Mouse (Mus musculus) liver, embryonic 14.5 days (tissue): Measurements from ENCODE around the gene Emp2. TPM values are rescaled to one million over a fixed set of nuclear protein-coding genes. Genes with fewer than 3 reads are reported as not detected.

ENCODE experiments used
- ATAC-seq: fragments of 200-750 bp; cut with Nextera tagmentation; 2 replicates; pipeline ENCODE4 v1.8.0; 2017; ENCODE audit warnings: moderate number of reproducible peaks, mild to moderate bottlenecking, moderate library complexity; ENCODE audit not compliant: insufficient read depth
- DNase-seq, 3 experiments: peaks; one replicate each; pipeline ENCODE4 v3.0.0-alpha.2; 2012 to 2013; ENCODE audit warnings: low read depth in 3 of 3, low spot score in 3 of 3
- H3K27ac ChIP-seq: fragments of 300-500 bp; sonication (generic); 2 replicates; pipeline ENCODE4 v1.5.1; 2014; ENCODE audit warnings: moderate library complexity, mild to moderate bottlenecking, control low read depth, inconsistent platforms
- H3K27me3 ChIP-seq: fragments of 300-500 bp; sonication (generic); 2 replicates; pipeline ENCODE4 v1.6.1; 2014; ENCODE audit warnings: mild to moderate bottlenecking, low read length, moderate library complexity; ENCODE audit not compliant: control insufficient read depth, insufficient read depth
- H3K36me3 ChIP-seq: fragments of 300-500 bp; sonication (generic); replicated peaks from 2 replicates; pipeline ENCODE4 v1.6.1; 2014; ENCODE audit warnings: low read depth; ENCODE audit not compliant: control insufficient read depth, insufficient read depth
- H3K4me1 ChIP-seq, 2 experiments: fragments of 200-500 bp in 1 of 2; fragments of 300-500 bp in 1 of 2; sonication (generic) in 1 of 2; replicated peaks; 2 replicates each; pipeline ENCODE4 v1.6.1; 2012 to 2014; ENCODE audit warnings: antibody characterized with exemption in 1 of 2, inconsistent platforms in 1 of 2, low read length in 1 of 2; ENCODE audit not compliant: control insufficient read depth in 2 of 2, insufficient read depth in 2 of 2
- H3K4me2 ChIP-seq: fragments of 300-500 bp; sonication (generic); 2 replicates; pipeline ENCODE4 v1.6.1; 2014; ENCODE audit warnings: low read depth, mild to moderate bottlenecking, control low read depth, moderate library complexity
- H3K4me3 ChIP-seq, 2 experiments: fragments of 200-500 bp in 1 of 2; fragments of 300-500 bp in 1 of 2; sonication (generic) in 1 of 2; 2 replicates each; pipeline ENCODE4 v1.5.1; 2012 to 2014; ENCODE audit warnings: low read depth in 2 of 2, low read length in 2 of 2, mild to moderate bottlenecking in 2 of 2, control low read depth in 1 of 2, inconsistent platforms in 1 of 2, moderate library complexity in 1 of 2; ENCODE audit not compliant: insufficient read depth in 1 of 2
- H3K9ac ChIP-seq: fragments of 300-500 bp; sonication (generic); replicated peaks from 2 replicates; pipeline ENCODE4 v1.6.1; 2014; ENCODE audit warnings: mild to moderate bottlenecking, control low read depth, moderate library complexity
- H3K9me3 ChIP-seq: fragments of 300-500 bp; sonication (generic); 2 replicates; pipeline ENCODE4 v1.6.1; 2016; ENCODE audit warnings: low read length, mixed read lengths; ENCODE audit not compliant: control insufficient read depth
- CTCF ChIP-seq: IDR thresholded peaks from 2 replicates; pipeline ENCODE4 v1.5.1; 2016; ENCODE audit warnings: antibody characterized with exemption, low read depth, control low read depth
- EP300 ChIP-seq: IDR thresholded peaks from 2 replicates; pipeline ENCODE4 v1.6.1; 2016; ENCODE audit warnings: antibody characterized with exemption, low read depth
- WGBS: fragments of 180-500 bp; shearing (Covaris S2); extraction: QIAGEN DNeasy Blood & Tissue Kit; methylation state at CpG from one replicate; pipeline ENCODE4 v1.1.7; 2014; ENCODE audit not compliant: insufficient replicate concordance; 5-methylcytosine and 5-hydroxymethylcytosine counted together
- polyA plus RNA-seq, 2 experiments: library from polyadenylated mRNA; depleted of rRNA in 1 of 2; stranded (reverse) in 1 of 2; unstranded in 1 of 2; fragments of >200 nt; fragmentation: Nextera tagmentation in 1 of 2; extraction: Ambion mirVana in 1 of 2; gene quantifications; 2 replicates each; pipeline versions ENCODE4 v1.2.1 to v1.2.3; 2012 to 2014

The Emp2 gene
- polyA plus RNA-seq, 2 experiments = 3.8 to 3.9 TPM

- WGBS = 36% methylated on average over 7 of the region's 7 CpGs
- Histone ChIP-seq H3K27me3 (no peaks in the 10 kb centered on the region), H3K9me3 (no peaks in the 10 kb centered on the region), H3K9ac (no peak overlapping the region), H3K4me3 (no peak overlapping the region), H3K36me3 (no peaks in the 10 kb centered on the region), H3K4me1 (no peaks in the 10 kb centered on the region; a peak in 1 of 4 replicates), H3K4me2 (no peak overlapping the region), H3K27ac (no peak overlapping the region)
- TF ChIP-seq EP300 = no peak
- TF ChIP-seq CTCF = no peak
- DNase-seq (no peak), ATAC-seq (no peak)
Measured at GRCm38 (mm10) chr16:10332732-10333131, 19.0 kb upstream of the Emp2 start.

DNA sequence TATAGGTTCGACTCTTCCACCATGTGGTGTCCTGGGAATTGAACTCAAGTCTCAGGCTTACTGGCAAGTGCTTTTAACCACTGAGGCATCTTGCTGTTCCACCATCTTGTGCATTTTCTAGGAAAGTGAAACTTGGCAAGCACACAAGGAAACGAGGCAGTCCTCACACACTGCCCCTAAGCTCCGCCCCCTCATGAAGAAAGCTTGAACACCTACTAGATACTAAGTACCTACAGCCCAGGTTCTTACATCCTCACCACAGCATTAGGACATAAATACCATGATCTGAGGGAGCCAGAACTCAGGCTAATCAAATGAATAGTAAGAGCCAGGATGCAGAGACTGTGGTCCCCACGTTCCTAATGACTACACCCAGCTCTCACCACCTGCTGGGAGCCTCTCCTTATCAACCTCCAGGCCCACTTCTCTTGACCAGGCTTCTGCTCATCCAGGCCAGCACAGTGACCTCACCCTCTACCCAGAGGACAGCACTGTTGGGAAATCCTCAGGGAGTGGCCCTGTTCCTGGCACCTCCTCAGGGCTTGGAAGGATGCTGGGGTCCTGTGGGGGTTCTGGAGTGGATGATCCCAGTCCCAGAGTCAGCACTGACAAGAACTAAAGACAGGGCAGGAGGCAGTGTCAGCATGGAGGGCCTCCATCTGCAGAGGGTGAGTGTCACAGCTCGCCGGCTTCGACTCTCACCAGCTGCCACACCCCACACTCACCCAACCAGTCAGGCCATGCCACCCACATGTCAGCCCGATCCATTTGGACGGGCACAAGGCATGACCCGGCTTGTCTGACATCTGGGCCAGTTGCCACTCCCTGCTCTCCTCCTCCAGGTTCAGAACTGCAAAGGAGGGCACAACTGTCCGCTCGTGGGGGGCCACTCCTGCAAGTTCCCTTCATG, 17.1 kb upstream of the Emp2 start:
- Histone ChIP-seq H3K9me3 (no peaks in the 10 kb centered on the region), H3K9ac (no peak overlapping the region), H3K4me1 (no peaks in the 10 kb centered on the region; a peak in 1 of 4 replicates), H3K27me3 (no peaks in the 10 kb centered on the region), H3K4me2 (no peak overlapping the region), H3K4me3 (no peak overlapping the region), H3K36me3 (no peaks in the 10 kb centered on the region), H3K27ac (no peak overlapping the region)
- ATAC-seq (no peak), DNase-seq (no peak)
- TF ChIP-seq EP300 (no peak), CTCF (no peak)
- 55% methylated on average over 12 of the region's 12 CpGs for WGBS

- DNase-seq (peak; percentile 11 to 14 (median 13)), ATAC-seq (peak; percentile 62)
- TF ChIP-seq EP300 = no peak
- TF ChIP-seq CTCF = no peak
- H3K9me3 ChIP-seq = no peaks in the 10 kb centered on the region
- H3K4me1 ChIP-seq = no peaks in the 10 kb centered on the region; a peak in 1 of 4 replicates
- H3K27ac ChIP-seq = no peak overlapping the region
- no peaks in the 10 kb centered on the region for H3K36me3 ChIP-seq
- H3K4me3 ChIP-seq = no peak overlapping the region
- no peak overlapping the region for H3K9ac ChIP-seq
- no peaks in the 10 kb centered on the region for H3K27me3 ChIP-seq
- WGBS = 48% methylated on average over 13 of the region's 13 CpGs
- H3K4me2 ChIP-seq = no peak overlapping the region; the same call in 1 of the 2 replicates
Measured at GRCm38 (mm10) chr16:10327563-10328333, 14.0 kb upstream of the Emp2 start.

DNA sequence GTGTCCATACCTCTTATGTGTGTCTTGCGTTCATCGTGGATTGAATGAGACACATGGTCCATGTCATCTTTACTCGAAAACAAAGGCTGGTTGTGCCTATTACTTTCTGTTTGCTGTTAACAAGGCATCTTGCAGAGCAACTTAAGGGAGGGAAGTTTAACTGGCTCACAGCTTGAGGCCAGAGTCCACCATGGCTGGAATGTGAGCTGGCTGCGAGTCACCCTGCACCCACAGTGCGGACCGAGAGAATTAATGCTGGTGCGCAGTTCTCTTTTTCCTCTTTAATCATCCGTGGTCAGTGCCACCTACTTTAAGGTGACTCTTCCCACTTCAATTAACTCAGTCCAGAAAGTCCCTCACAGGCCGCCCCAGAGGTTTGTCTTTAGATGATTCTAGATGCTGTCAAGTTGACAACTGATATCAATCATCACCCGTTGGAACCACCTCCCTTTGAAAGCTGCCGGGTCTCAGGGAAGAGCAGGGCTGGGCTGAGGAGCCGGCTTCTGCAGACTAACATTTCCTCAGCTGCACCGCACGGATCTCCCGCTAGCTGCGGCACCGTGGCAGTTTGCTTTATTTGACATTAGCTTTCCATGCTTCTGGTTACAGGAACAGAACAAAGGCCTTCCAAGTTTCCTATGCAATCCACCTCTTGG, 6.3 kb upstream of the Emp2 start:
- no peak for ATAC-seq

More for the DNA sequence above, 6.3 kb upstream of the Emp2 start:
- DNase-seq = no peak
- Histone ChIP-seq H3K4me1 (peaks cover 0 to 2% of the 10 kb centered on the region in 2 experiments; a peak in 1 of 4 replicates), H3K9ac (no peak overlapping the region), H3K9me3 (no peaks in the 10 kb centered on the region), H3K27ac (no peak overlapping the region), H3K27me3 (no peaks in the 10 kb centered on the region), H3K4me2 (no peak overlapping the region), H3K4me3 (no peak overlapping the region), H3K36me3 (no peaks in the 10 kb centered on the region)
- TF ChIP-seq EP300 = no peak
- TF ChIP-seq CTCF = no peak
- WGBS = 42% methylated on average over 17 of the region's 17 CpGs
